Mouse (Mus musculus): Measurements from ENCODE around the gene Mapk6. TPM values are rescaled to one million over a fixed set of nuclear protein-coding genes. Genes with fewer than 3 reads are reported as not detected.
A peak's percentile ranks its signal among the peaks of the same experiment; 100 is the strongest.

Mapk6 gene
- total RNA-seq, 2 experiments from 2014 or later, result 108 to 111 TPM

- no peak for DNase-seq
- intact Hi-C loops (cut with DNase I), result no loop called here
These were observed 75.4 kb downstream of the Mapk6 start for GRCm38 (mm10) chr9:75334440-75334839.

GRCm38 (mm10) chr9:75330821-75331220, 79.0 kb downstream of the Mapk6 start:
- DNase-seq, result no peak
- intact Hi-C loops (cut with DNase I), result no loop called here

- DNase-seq, result no peak
- intact Hi-C loops (cut with DNase I), result no loop called here
These were observed 81.8 kb downstream of the Mapk6 start for GRCm38 (mm10) chr9:75328047-75328446.

- intact Hi-C loops (cut with DNase I), result no loop called here
- no peak for DNase-seq
These were observed 87.5 kb downstream of the Mapk6 start for GRCm38 (mm10) chr9:75322099-75322885.

GRCm38 (mm10) chr9:75319365-75319764, 90.4 kb downstream of the Mapk6 start:
- DNase-seq, result peak; percentile 16
- intact Hi-C loops (cut with DNase I), result no loop called here

Other genes with a start within 250 kb of the Mapk6 start
- under 1 TPM; 0.14 to 0.32 TPM for gene Myo5c, start 178.0 kb downstream of the Mapk6 start, total RNA-seq (2021)
- gene Gnb5, start 103.7 kb downstream of the Mapk6 start, total RNA-seq (2021), result 10 to 100 TPM; 74.6 to 78.1 TPM
- under 1 TPM in 1 of 2 experiments, not detected in 1; 0.32 TPM for gene Bcl2l10, start 62.2 kb downstream of the Mapk6 start, total RNA-seq (2021)
- 10 to 100 TPM; 36.9 to 38.3 TPM for gene Leo1, start 31.5 kb upstream of the Mapk6 start, total RNA-seq (2021)
- gene Tmod3, start 149.7 kb upstream of the Mapk6 start, total RNA-seq (2021), result 10 to 100 TPM; 85.0 to 96.1 TPM
- 100 to 1,000 TPM; 453 to 459 TPM for gene Tmod2, start 201.3 kb upstream of the Mapk6 start, total RNA-seq (2021)
- gene Lysmd2, start 215.7 kb upstream of the Mapk6 start, total RNA-seq (2021), result 10 to 100 TPM; 24.4 to 26.5 TPM